Mouse (Mus musculus) MN1 (cell line): Measurements from ENCODE around the gene Hectd3.

Source experiments
- DNase-seq: peaks from one replicate; pipeline ENCODE4 v3.0.0-alpha.2; 2016; ENCODE audit warnings: low spot score

The Hectd3 gene

GRCm38 (mm10) chr4:117017738-117018137 lies 22.6 kb downstream of the Hectd3 start:
- peak; percentile 31 for DNase-seq

- DNase-seq, result no peak
These were observed 23.2 kb downstream of the Hectd3 start for GRCm38 (mm10) chr4:117018327-117018726.

- DNase-seq, result peak; percentile 89
These were observed 24.4 kb downstream of the Hectd3 start, which contains the start of gene Eif2b3 for GRCm38 (mm10) chr4:117019206-117020134. TSS of gene Eif2b3 (plus strand) at chr4:117019402.

- DNase-seq, result no peak
These were observed 28.4 kb downstream of the Hectd3 start for GRCm38 (mm10) chr4:117023469-117023868.

- DNase-seq, result no peak
These were observed 36.0 kb downstream of the Hectd3 start for GRCm38 (mm10) chr4:117031105-117031504.

GRCm38 (mm10) chr4:117039925-117040687 lies 45.0 kb downstream of the Hectd3 start:
- DNase-seq, result peak; percentile 46

GRCm38 (mm10) chr4:117040791-117041190 lies 45.7 kb downstream of the Hectd3 start:
- DNase-seq, result no peak

GRCm38 (mm10) chr4:117041283-117041721 lies 46.2 kb downstream of the Hectd3 start:
- no peak for DNase-seq

GRCm38 (mm10) chr4:117048836-117049235 lies 53.7 kb downstream of the Hectd3 start:
- DNase-seq, result no peak

- DNase-seq, result no peak
These were observed 54.4 kb downstream of the Hectd3 start for GRCm38 (mm10) chr4:117049485-117049884.

- peak; percentile 79 for DNase-seq
These were observed 57.5 kb downstream of the Hectd3 start for GRCm38 (mm10) chr4:117052626-117053025.

GRCm38 (mm10) chr4:117053956-117054355 lies 58.8 kb downstream of the Hectd3 start:
- DNase-seq, result no peak
